Mouse (Mus musculus) ovary, postnatal 10 days (tissue): ENCODE results near the gene Sdhaf3.

Experiments
- DNase-seq: peaks from one replicate; pipeline ENCODE4 v3.0.0; 2022; ENCODE audit warnings: low spot score

The Sdhaf3 gene

DNA sequence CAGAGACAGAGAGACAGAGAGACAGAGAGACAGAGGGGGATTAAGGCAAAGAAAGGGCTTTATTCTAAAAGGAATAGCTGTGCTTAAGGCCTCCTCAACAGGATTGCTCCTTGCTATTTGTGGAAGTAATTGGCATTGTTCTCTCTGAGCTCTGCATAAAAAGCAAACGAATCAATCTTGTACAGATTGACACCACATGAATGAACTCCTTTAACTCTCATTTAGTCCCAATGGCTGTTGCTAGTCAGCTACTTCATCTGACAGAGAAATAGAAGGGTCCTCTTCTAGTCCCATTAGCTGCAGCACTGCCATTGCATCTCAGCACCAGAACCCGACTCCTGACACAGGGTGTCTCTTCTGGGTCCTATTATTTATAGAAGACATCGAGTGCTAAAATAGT is 113.0 kb downstream of the Sdhaf3 start:
- DNase-seq = no peak

DNA sequence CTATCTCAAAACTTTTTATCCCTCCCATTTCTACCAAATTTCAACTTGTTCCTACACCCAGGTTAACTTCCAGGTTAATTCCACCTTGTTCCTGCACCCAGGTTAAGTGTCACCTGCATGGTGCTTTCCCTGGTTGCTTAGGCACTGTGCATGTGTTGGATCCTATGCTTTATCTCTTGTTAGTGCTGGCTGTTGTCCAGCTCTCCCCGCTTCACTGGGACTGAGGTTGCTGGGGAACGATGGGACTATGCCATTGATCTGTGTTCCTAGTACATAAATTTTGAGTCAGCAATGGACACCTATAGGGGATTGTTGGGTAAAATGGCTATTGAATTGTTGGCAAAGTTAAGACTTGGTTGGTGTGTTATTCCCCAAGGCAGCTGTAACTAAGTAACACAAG is 113.7 kb downstream of the Sdhaf3 start:
- DNase-seq = no peak

DNA sequence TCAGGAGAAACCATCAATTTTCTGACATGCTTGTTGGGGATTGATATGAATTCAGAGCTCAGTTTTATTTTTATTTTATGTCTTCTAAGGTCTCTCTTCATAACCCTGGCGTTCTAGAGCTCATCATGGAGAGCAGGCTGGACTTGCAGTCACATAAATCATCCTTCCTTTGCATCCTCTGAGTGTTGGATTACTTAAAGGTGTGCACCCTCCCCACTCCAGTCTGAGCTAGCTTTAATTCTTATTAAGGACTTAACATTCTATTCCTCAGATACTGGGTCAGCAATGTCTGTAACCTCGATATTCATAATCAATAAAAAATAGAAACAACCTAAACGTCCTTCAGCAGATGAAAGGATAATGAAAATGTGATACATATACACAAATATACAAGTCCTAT is 126.2 kb downstream of the Sdhaf3 start:
- no peak for DNase-seq

GRCm38 (mm10) chr6:7082467-7083259 is 126.9 kb downstream of the Sdhaf3 start:
- no peak for DNase-seq

GRCm38 (mm10) chr6:7083661-7084060 is 127.9 kb downstream of the Sdhaf3 start:
- DNase-seq = no peak

GRCm38 (mm10) chr6:7084370-7084769 is 128.6 kb downstream of the Sdhaf3 start:
- no peak for DNase-seq

DNA sequence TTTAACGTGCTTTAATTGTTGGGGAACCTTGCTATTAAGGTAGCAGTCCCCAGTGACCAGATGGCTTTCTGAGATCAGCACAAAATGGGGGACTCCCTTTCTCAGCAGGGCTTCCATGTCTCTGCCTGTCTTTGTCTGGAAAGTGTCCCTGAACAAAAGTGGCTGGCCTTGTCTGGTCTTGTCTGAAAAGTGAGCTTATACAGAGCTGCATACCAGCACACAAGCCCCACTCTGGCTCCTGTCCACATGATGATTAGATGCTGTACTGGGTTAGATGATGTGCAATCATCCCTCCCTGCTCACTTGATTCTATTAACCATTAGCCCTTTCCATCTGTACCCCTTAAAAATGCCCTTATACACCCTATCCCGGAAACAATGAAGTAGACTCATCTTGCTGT is 129.7 kb downstream of the Sdhaf3 start:
- no peak for DNase-seq

GRCm38 (mm10) chr6:7092094-7092493 is 136.3 kb downstream of the Sdhaf3 start:
- no peak for DNase-seq
